Mouse (Mus musculus): ENCODE measurements around the gene Gclm. TPM values are rescaled to one million over a fixed set of nuclear protein-coding genes. Genes with fewer than 3 reads are reported as not detected.

The Gclm gene
- polyA plus RNA-seq, 1 experiment from 2014 or later, result 39.9 TPM

- no peak overlapping the region for H3K4me3 ChIP-seq
- H3K36me3 ChIP-seq (replicated peaks), result no peaks in the 10 kb centered on the region
- no peaks in the 10 kb centered on the region for H3K9me3 ChIP-seq
- WGBS, result 87% methylated on average over 4 of the region's 4 CpGs
- DNase-seq (ENCODE audit: low spot score), result no peak
- no peak overlapping the region for H3K27ac ChIP-seq (replicated peaks)
- peaks cover 19% of the 10 kb centered on the region for H3K4me1 ChIP-seq
- H3K27me3 ChIP-seq (replicated peaks; ENCODE audit: low read depth, poor library complexity, severe bottlenecking), result peaks cover 17% of the 10 kb centered on the region; the same call in 1 of the 2 replicates
These were observed 59.2 kb downstream of the Gclm start for GRCm38 (mm10) chr3:122304560-122304959.

GRCm38 (mm10) chr3:122307894-122308671 lies 62.7 kb downstream of the Gclm start:
- no peak for DNase-seq (ENCODE audit: low spot score)
- peaks cover 11% of the 10 kb centered on the region; the same call in 1 of the 2 replicates for H3K27me3 ChIP-seq (replicated peaks; ENCODE audit: low read depth, poor library complexity, severe bottlenecking)
- no peaks in the 10 kb centered on the region for H3K9me3 ChIP-seq
- no peak overlapping the region for H3K27ac ChIP-seq (replicated peaks)
- H3K4me1 ChIP-seq, result peaks cover 4% of the 10 kb centered on the region
- H3K36me3 ChIP-seq (replicated peaks), result no peaks in the 10 kb centered on the region
- 60% methylated on average over 4 of the region's 4 CpGs for WGBS
- H3K4me3 ChIP-seq, result no peak overlapping the region

DNA sequence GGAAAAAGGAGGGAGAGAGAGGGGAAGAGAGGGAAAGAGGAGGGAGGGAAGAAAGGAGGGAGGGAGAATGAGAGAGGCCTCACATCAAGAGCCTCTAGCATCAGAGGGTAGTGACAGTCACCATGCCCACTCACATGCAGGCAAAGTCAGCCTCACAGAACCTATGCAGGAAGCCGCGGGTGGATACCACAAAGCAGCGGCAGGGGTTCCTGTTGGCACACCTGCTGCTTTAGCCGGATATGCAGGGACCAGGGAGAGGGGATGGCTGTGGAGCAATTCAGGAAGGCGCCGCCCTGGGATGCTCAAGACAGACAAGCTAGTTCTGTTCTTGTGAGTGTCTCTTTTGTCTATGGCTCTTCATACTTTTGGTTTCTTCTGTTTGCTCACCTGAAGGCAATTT lies 63.6 kb downstream of the Gclm start:
- 36% methylated on average over 6 of the region's 6 CpGs for WGBS
- H3K9me3 ChIP-seq, result no peaks in the 10 kb centered on the region
- H3K27ac ChIP-seq (replicated peaks), result no peak overlapping the region
- no peak overlapping the region for H3K4me3 ChIP-seq
- H3K36me3 ChIP-seq (replicated peaks), result no peaks in the 10 kb centered on the region
- DNase-seq (ENCODE audit: low spot score), result no peak
- peaks cover 11% of the 10 kb centered on the region; the same call in 1 of the 2 replicates for H3K27me3 ChIP-seq (replicated peaks; ENCODE audit: low read depth, poor library complexity, severe bottlenecking)
- peaks cover 9% of the 10 kb centered on the region for H3K4me1 ChIP-seq

DNA sequence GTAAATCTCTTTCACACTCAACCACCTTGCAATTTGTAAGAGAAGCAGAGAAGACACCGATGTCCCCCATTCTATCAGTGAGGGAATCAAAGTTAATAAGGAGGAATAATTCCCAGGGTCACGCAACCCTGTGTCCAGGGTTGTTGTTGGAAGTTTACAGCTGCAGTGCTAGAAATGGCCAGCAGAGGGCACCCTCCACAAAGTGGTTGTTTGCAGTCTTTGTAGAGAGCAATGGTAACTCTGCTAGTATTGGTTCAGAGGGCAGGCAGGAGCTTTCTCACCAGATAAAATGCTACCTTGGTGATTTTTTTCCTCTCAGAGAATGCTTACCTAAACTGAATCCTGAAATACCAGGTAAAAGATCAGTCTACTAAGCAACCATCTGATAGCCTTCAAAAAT lies 66.7 kb downstream of the Gclm start:
- Histone ChIP-seq H3K4me1 (peaks cover 23% of the 10 kb centered on the region), H3K27ac (replicated peaks) (no peak overlapping the region), H3K9me3 (no peaks in the 10 kb centered on the region), H3K36me3 (replicated peaks) (no peaks in the 10 kb centered on the region), H3K27me3 (replicated peaks; ENCODE audit: low read depth, poor library complexity, severe bottlenecking) (peaks cover 17% of the 10 kb centered on the region), H3K4me3 (no peak overlapping the region)
- WGBS, result 15% methylated on average over 2 of the region's 2 CpGs
- DNase-seq (ENCODE audit: low spot score), result peak; percentile 86

DNA sequence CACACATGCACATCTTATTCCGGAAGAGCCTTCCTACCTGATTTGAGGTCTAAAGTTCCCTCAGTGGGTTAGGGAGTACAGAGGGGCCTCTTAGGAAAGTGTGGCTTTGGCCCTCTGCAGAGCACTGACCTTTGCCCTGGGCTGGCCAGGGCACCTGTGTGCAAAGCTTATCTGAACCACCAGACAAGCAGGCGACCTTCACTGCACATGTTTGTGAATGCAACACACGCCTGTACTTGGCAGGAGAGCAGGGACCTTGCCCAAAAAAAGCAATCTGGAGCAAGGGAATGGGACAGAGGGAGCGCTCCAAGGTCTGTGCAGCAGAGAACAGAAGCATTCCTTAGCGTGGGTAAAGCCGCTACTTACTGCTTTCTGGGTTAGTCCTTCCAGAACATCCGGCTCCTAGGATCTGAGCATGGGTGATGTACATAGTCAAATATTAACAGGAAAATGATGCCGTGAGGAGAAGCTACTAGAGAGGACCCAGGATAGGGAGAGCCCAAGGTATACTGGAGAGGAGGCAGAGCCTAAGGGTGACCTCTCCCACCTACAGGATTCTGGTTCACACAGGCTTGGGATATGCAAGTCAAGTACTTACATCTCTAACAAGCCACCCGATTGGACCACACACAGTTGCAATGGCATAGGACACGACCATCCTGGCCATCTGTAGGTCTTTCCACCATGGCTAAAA lies 67.7 kb downstream of the Gclm start:
- WGBS, result 77% methylated on average over 10 of the region's 10 CpGs
- no peaks in the 10 kb centered on the region for H3K36me3 ChIP-seq (replicated peaks)
- no peaks in the 10 kb centered on the region for H3K9me3 ChIP-seq
- H3K4me3 ChIP-seq, result no peak overlapping the region
- peaks cover 23% of the 10 kb centered on the region for H3K4me1 ChIP-seq
- H3K27me3 ChIP-seq (replicated peaks; ENCODE audit: low read depth, poor library complexity, severe bottlenecking), result peaks cover 17% of the 10 kb centered on the region
- no peak for DNase-seq (ENCODE audit: low spot score)
- no peak overlapping the region for H3K27ac ChIP-seq (replicated peaks)

- Histone ChIP-seq H3K4me3 (no peak overlapping the region), H3K9me3 (no peaks in the 10 kb centered on the region), H3K27ac (replicated peaks) (no peak overlapping the region), H3K36me3 (replicated peaks) (no peaks in the 10 kb centered on the region), H3K27me3 (replicated peaks; ENCODE audit: low read depth, poor library complexity, severe bottlenecking) (peaks cover 10% of the 10 kb centered on the region), H3K4me1 (peaks cover 23% of the 10 kb centered on the region)
- 43% methylated on average over 7 of the region's 7 CpGs for WGBS
- DNase-seq (ENCODE audit: low spot score), result no peak
These were observed 68.6 kb downstream of the Gclm start for GRCm38 (mm10) chr3:122313936-122314335.

- WGBS, result 16% methylated on average over 11 of the region's 11 CpGs
- H3K27ac ChIP-seq (replicated peaks), result no peak overlapping the region; the same call in 1 of the 2 replicates
These were observed 71.3 kb downstream of the Gclm start for GRCm38 (mm10) chr3:122316621-122317020.

GRCm38 (mm10) chr3:122317339-122317738 lies 72.0 kb downstream of the Gclm start:
- H3K36me3 ChIP-seq (replicated peaks), result no peaks in the 10 kb centered on the region
- H3K9me3 ChIP-seq, result no peaks in the 10 kb centered on the region
- peaks cover 33% of the 10 kb centered on the region for H3K4me1 ChIP-seq
- no peak for DNase-seq (ENCODE audit: low spot score)
- H3K27me3 ChIP-seq (replicated peaks; ENCODE audit: low read depth, poor library complexity, severe bottlenecking), result peaks cover 6% of the 10 kb centered on the region; the same call in 1 of the 2 replicates
- no peak overlapping the region for H3K4me3 ChIP-seq
- no peak overlapping the region for H3K27ac ChIP-seq (replicated peaks)
- 87% methylated on average over 6 of the region's 6 CpGs for whole genome bisulfite sequencing

More at GRCm38 (mm10) chr3:122316621-122317020, 71.3 kb downstream of the Gclm start:
- peak overlapping the region; percentile 25; the same call in 1 of the 2 replicates for H3K4me3 ChIP-seq
- peaks cover 26% of the 10 kb centered on the region for H3K4me1 ChIP-seq
- H3K36me3 ChIP-seq (replicated peaks), result no peaks in the 10 kb centered on the region
- no peaks in the 10 kb centered on the region for H3K9me3 ChIP-seq
- DNase-seq (ENCODE audit: low spot score), result peak; percentile 47
- peaks cover 6% of the 10 kb centered on the region; the same call in 1 of the 2 replicates for H3K27me3 ChIP-seq (replicated peaks; ENCODE audit: low read depth, poor library complexity, severe bottlenecking)

MicroRNAs encoded within 50 kb of the gene (microRNA counts, 519-probe panel; counts per million panel counts)
- 188 counts per million, percentile 57 among the panel's probes with 10 or more counts for microRNA mmu-miR-760

Small RNA genes lying within 50 kb of the gene (microRNA-seq; reads per million reads assigned to microRNA genes)
- not detected for gene Gm22903
- gene Mir760, result 203 reads per million, percentile 58 among the genes with 10 or more reads in this experiment

Other genes with a start within 250 kb of the Gclm start
- gene Abca4, start 201.1 kb upstream of the Gclm start, polyA plus RNA-seq (2016; fragmentation: Nextera tagmentation; extraction: Ambion mirVana), result 1.9 and 2.0 TPM in 2 replicates
- 97.3 and 100 TPM in 2 replicates for gene Dnttip2, start 28.8 kb downstream of the Gclm start, polyA plus RNA-seq (2016; fragmentation: Nextera tagmentation; extraction: Ambion mirVana)
- gene Bcar3, start 48.6 kb downstream of the Gclm start, polyA plus RNA-seq (2016; fragmentation: Nextera tagmentation; extraction: Ambion mirVana), result 9.3 and 10.1 TPM in 2 replicates